In genomic region chr6:137058257-137058656, GRCm38 (mm10) we compare ENCODE assay signal across 12 mouse cellular contexts.
"Had no signal": no experiment of that assay in that cellular context is flagged by ENCODE, and none has a peak within 500 bp of the region (broad histone marks: within the 10 kb centered on the region; RNA-seq: fewer than 3 reads in every experiment).

No protein-coding gene starts in this region.

- DNase-seq: left cerebral cortex, postnatal 4 days; liver; liver, embryonic 13.5 days; liver, postnatal 0 days; lung, adult 18-20 months; lung, adult 2 months; lung, embryonic 14.5 days; lung, postnatal 10 days; lung, postnatal 14 days; lung, postnatal 36 days; lung, postnatal 4 days; midbrain, embryonic 14.5 days had no signal
